Mouse (Mus musculus) embryonic stem cell, embryonic (primary cell): ENCODE measurements around the gene Catip.

ENCODE experiments used
- CTCF ChIA-PET, 4 experiments: fragments of 300-600 bp in 2 of 4; fragments of 350-600 bp in 2 of 4; sonication (Branson Sonifier 250); formaldehyde crosslinking; loops; one replicate each; lab custom pipeline; 2022; ENCODE audit warnings: inconsistent platforms in 2 of 4; lab: Charles Lee
- POLR2A ChIA-PET, 4 experiments: fragments of 300-600 bp in 2 of 4; fragments of 350-600 bp in 2 of 4; sonication (Branson Sonifier 250); formaldehyde crosslinking; loops; one replicate each; lab custom pipeline; 2022; ENCODE audit warnings: antibody characterized with exemption in 4 of 4, inconsistent platforms in 1 of 4; lab: Charles Lee

Gene Catip

DNA sequence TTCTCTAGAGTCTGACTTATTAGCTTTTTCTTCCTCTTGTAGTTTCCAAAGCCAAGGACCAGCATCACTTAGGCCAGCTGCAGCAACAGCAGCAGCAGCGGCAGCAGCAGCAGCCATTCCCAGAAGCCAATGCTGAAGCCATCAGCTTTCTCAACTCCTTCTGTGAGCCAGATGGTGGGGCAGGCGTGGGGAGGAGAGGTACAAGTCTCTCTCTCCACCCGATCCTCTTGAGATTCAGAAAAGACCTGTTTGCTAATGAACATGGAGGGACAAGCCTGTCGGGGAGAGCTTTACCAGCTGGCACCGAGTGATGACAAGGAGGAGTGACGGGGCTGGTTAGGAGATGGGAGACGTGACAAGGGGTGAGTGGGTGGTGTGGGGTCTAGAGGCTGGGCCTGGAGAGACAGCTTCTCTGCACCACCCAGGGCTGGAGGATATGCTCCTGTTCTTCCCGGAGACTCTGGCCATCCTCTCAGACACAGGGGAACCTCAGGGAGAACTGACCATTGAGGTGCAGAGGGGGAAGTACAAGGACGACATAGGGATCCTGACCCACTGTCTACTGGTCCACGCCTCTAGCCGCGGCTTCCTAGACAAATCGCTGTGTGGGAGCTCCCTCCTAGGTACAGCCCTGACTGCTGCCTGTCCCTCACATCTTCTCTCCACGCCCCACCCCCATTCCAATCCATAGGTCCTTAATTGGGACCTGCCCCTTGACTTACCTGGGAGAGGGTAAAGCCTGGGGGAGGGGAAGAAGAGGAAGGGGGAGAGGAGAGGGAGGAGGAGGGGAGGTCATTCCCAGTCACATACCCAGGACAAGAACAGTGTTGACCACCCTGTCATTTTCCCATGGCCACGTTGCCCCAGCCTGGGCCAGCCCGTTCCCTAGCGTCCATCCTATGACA, 669 bp downstream of the Catip start:
- CTCF ChIA-PET: interaction anchor here (0.5 to 2.4 kb wide), 65 partner anchors 7 to 955 kb away, joined by 3 to 19 read pairs (median 4); partner anchors contain the start of genes Aamp (in 3 of the 4), Pnkd (in 3 of the 4), Ctdsp1 (in 1 of the 4) and Dnpep (in 1 of the 4)

DNA sequence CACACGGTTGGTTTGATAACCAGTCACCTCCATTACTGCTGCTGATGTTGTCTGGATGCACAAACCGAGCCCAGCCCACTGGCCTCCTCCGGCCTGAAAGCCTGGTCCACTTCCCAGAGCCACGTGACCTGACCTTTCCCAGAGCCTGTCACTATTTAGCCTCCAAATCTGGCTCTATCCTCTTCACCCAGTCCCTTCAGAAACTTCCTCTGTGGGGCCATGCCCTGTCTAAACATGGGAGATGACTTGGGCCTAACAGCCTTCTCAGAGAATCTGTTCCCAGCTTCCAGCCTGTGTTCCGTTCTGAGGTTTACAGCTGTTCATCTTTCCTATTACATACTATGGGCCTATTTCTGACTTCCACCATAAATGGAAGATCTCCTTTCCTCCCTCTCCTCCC, 1.5 kb downstream of the Catip start:
- CTCF ChIA-PET: interaction anchor here in 1 of 4 experiments (2.2 kb wide), 1 partner anchor 37 kb away, joined by 9 read pairs; no protein-coding TSS in a partner anchor

More for the DNA sequence above, 669 bp downstream of the Catip start:
- POLR2A ChIA-PET: interaction anchor here (0.6 to 3.5 kb wide), 26 partner anchors 8 to 156 kb away, joined by 3 to 15 read pairs (median 4); partner anchors contain the start of genes Aamp (in 2 of the 4), Pnkd (in 2 of the 4) and Slc11a1 (in 1 of the 4)

DNA sequence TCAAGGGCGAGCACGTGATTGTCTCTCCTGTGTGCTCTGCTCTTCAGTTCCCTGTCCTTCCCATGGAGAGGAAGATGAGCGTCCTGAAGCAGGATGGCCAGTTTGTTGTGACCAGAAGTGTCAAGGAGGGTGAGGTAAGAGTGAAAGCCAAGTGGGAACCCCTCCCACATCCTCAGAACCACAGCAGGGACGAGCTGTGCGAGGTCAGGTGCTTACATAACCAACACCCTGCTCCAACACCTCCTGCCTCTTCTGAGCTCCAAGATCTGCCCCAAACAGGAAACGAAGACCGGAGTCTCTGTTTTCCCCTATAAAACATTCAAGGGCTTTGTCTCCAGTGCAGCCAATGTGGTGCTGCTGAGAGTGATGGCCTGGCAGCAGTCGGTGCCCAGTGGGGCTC, 2.4 kb downstream of the Catip start:
- ChIA-PET POLR2A (interaction anchor here in 2 of 4 experiments (0.5 to 3.5 kb wide), 6 partner anchors 11 to 65 kb away, joined by 3 to 15 read pairs (median 3); no protein-coding TSS in a partner anchor), CTCF (interaction anchor here in 1 of 4 experiments (0.7 to 1.0 kb wide), 2 partner anchors 34 to 368 kb away, joined by 3 to 4 read pairs; no protein-coding TSS in a partner anchor)

More for the DNA sequence above, 1.5 kb downstream of the Catip start:
- POLR2A ChIA-PET: interaction anchor here in 2 of 4 experiments (1.3 to 3.5 kb wide), 5 partner anchors 10 to 64 kb away, joined by 3 to 15 read pairs (median 4); no protein-coding TSS in a partner anchor

GRCm38 (mm10) chr1:74367886-74368645, 6.2 kb downstream of the Catip start:
- ChIA-PET POLR2A (interaction anchor here (0.6 to 2.0 kb wide), 11 partner anchors 8 to 422 kb away, joined by 3 to 12 read pairs (median 5); partner anchors contain the start of gene Ctdsp1 (in 1 of the 4)), CTCF (interaction anchor here in 3 of 4 experiments (0.6 to 1.4 kb wide), 4 partner anchors 9 to 41 kb away, joined by 3 to 4 read pairs (median 4); no protein-coding TSS in a partner anchor)

DNA sequence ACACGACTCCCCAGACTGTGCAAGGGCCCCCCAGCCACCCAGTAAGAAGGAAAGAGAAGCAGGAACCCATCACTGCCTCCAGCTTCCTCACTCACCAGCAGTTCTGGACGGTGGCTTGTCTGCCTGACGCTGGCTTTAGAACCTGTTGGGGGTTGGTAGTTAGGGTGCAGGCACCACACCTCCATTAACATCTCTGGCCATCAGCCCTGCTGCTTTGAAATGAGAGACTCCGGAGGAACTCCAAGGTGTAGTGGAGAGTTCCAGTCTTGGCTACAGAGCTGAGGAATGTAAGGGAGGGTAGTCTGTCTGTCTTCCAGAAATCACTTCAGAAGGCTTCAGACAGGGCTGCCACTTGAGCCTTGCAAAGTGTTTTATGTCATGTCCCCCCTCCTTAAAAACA, 8.1 kb downstream of the Catip start:
- POLR2A ChIA-PET: interaction anchor here in 3 of 4 experiments (0.5 to 2.1 kb wide), 11 partner anchors 8 to 266 kb away, joined by 3 to 9 read pairs (median 4); partner anchors contain the start of gene Catip (in 1 of the 3)
- CTCF ChIA-PET: interaction anchor here in 3 of 4 experiments (0.6 to 1.5 kb wide), 6 partner anchors 8 to 62 kb away, joined by 3 to 5 read pairs (median 4); partner anchors contain the start of gene Catip (in 2 of the 3)

DNA sequence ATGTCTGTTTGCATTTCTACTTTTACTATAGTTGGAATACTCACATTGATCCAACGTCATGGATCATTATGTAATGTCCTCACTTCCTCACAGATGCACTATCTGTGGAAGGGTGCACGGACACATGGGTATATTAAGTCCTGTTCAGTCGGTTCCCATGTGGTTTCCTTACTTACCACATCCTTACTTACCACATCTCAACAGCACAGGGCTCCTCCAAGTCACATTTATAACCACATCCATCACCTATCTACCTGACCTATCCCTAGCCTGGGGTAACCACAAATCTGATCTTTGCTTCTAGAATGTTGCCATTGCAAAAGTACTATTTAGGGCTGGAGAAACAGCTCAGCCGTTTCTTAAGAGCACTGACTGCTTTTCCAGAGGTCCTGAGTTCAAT, 11.5 kb downstream of the Catip start:
- ChIA-PET CTCF (no interaction called here), POLR2A (interaction anchor here in 2 of 4 experiments (1.1 to 4.2 kb wide), 5 partner anchors 11 to 64 kb away, joined by 3 to 42 read pairs (median 4); partner anchors contain the start of gene Catip (in 1 of the 2))

GRCm38 (mm10) chr1:74374980-74375379, 13.1 kb downstream of the Catip start, which contains the start of gene Slc11a1:
Slc11a1 (plus strand) TSS chr1:74375195.
- ChIA-PET CTCF (interaction anchor here in 1 of 4 experiments (1.1 kb wide), 1 partner anchor 10 kb away, joined by 3 read pairs; no protein-coding TSS in a partner anchor), POLR2A (interaction anchor here in 2 of 4 experiments (1.1 to 4.2 kb wide), 10 partner anchors 13 to 62 kb away, joined by 3 to 42 read pairs (median 6); partner anchors contain the start of gene Catip (in 1 of the 2))

GRCm38 (mm10) chr1:74375561-74375960, 13.7 kb downstream of the Catip start:
- CTCF ChIA-PET: interaction anchor here in 2 of 4 experiments (1.1 to 2.4 kb wide), 2 partner anchors 9 to 14 kb away, joined by 3 to 7 read pairs; partner anchors contain the start of gene Catip (in 1 of the 2)
- POLR2A ChIA-PET: interaction anchor here in 3 of 4 experiments (0.7 to 4.2 kb wide), 23 partner anchors 8 to 168 kb away, joined by 3 to 42 read pairs (median 7); partner anchors contain the start of genes Aamp (in 2 of the 3), Catip (in 2 of the 3) and Pnkd (in 2 of the 3)

DNA sequence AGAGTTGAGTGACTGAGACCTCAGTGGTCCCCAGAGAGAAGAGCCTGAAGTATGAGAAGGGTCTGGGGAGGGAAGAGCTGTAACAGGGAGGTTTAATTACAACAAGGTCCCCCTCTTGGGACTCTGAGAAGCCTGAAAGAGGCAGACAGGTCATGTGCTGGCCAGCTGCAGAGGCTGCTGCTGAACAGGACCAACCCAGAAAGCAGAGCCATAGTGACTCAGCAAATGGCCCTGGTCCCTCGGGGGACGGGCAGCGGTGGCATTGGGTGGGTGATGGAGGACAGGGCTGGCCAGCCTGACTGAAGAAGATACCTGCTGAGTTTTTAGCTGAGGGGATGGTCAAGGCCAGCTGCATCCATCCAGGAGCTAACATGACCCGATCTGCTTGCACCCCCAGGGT, 14.5 kb downstream of the Catip start:
- ChIA-PET CTCF (interaction anchor here in 2 of 4 experiments (0.8 to 2.4 kb wide), 8 partner anchors 8 to 92 kb away, joined by 4 to 9 read pairs (median 6); partner anchors contain the start of genes Catip (in 2 of the 2), Aamp (in 1 of the 2) and Pnkd (in 1 of the 2)), POLR2A (interaction anchor here (0.5 to 4.2 kb wide), 41 partner anchors 8 to 1553 kb away, joined by 3 to 42 read pairs (median 4); partner anchors contain the start of genes Aamp (in 2 of the 4), Catip (in 2 of the 4) and Pnkd (in 2 of the 4))

GRCm38 (mm10) chr1:74379058-74379504, 17.2 kb downstream of the Catip start:
- CTCF ChIA-PET: interaction anchor here in 3 of 4 experiments (0.6 to 1.3 kb wide), 7 partner anchors 9 to 265 kb away, joined by 3 to 9 read pairs (median 5); partner anchors contain the start of gene Catip (in 1 of the 3)
- POLR2A ChIA-PET: interaction anchor here in 3 of 4 experiments (0.7 to 2.1 kb wide), 7 partner anchors 8 to 94 kb away, joined by 3 to 10 read pairs (median 7); partner anchors contain the start of genes Catip (in 2 of the 3), Aamp (in 1 of the 3) and Pnkd (in 1 of the 3)

DNA sequence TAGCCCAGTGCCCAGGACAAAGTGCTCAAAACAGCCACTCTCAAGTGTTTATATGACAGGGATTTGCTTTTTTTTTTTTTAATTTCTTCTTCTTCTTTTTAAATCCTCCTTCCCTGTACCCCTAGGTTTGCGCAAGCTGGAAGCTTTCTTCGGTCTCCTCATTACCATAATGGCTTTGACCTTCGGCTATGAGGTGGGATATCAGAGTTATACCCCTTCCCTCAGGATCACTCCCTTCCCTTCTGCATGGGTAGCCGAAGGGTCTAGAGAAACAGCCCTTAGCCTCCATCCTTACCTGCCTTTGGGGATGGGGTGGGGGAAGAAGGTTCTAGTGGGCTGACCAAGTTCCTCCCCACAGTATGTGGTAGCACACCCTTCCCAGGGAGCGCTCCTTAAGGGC, 18.6 kb downstream of the Catip start:
- CTCF ChIA-PET: no interaction called here
- POLR2A ChIA-PET: interaction anchor here in 2 of 4 experiments (0.6 to 2.1 kb wide), 10 partner anchors 9 to 289 kb away, joined by 3 to 10 read pairs (median 3); partner anchors contain the start of genes Aamp (in 1 of the 2) and Pnkd (in 1 of the 2)

DNA sequence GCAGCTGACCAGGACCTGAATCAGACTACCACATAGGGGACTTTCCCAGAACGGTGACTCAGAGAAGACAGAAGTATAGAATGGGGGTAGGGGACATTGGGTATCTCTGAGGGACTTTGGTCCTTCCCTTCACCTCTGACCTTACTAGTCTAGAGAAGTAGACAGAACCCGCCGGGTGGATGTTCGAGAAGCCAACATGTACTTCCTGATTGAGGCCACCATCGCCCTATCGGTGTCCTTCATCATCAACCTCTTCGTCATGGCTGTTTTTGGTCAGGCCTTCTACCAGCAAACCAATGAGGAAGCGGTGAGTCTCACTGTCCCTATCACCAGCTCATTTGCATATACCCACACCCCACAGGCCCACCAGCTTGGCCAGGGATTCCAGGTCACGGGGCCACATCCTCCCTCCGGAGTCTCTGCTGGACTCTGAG, 19.7 kb downstream of the Catip start:
- ChIA-PET CTCF (interaction anchor here in 2 of 4 experiments (0.9 to 1.5 kb wide), 2 partner anchors 16 kb away, joined by 4 to 5 read pairs; no protein-coding TSS in a partner anchor), POLR2A (interaction anchor here in 2 of 4 experiments (0.5 to 1.4 kb wide), 4 partner anchors 16 to 591 kb away, joined by 3 read pairs; no protein-coding TSS in a partner anchor)

- POLR2A ChIA-PET: interaction anchor here in 2 of 4 experiments (0.6 to 5.3 kb wide), 3 partner anchors 9 to 13 kb away, joined by 3 to 42 read pairs (median 5); no protein-coding TSS in a partner anchor
- CTCF ChIA-PET: interaction anchor here in 1 of 4 experiments (0.7 kb wide), 1 partner anchor 14 kb away, joined by 3 read pairs; no protein-coding TSS in a partner anchor
Measured at GRCm38 (mm10) chr1:74383385-74383784, 21.5 kb downstream of the Catip start.

- ChIA-PET POLR2A (interaction anchor here in 3 of 4 experiments (0.5 to 5.3 kb wide), 10 partner anchors 8 to 106 kb away, joined by 3 to 42 read pairs (median 4); partner anchors contain the start of genes Catip (in 1 of the 3) and Gpbar1 (in 1 of the 3)), CTCF (interaction anchor here in 1 of 4 experiments (1.1 kb wide), 1 partner anchor 9 kb away, joined by 3 read pairs; the partner anchor contains the start of gene Slc11a1)
Measured at GRCm38 (mm10) chr1:74384525-74384924, 22.6 kb downstream of the Catip start.

GRCm38 (mm10) chr1:74385064-74385463, 23.2 kb downstream of the Catip start:
- POLR2A ChIA-PET: interaction anchor here in 3 of 4 experiments (0.5 to 5.3 kb wide), 10 partner anchors 8 to 107 kb away, joined by 3 to 42 read pairs (median 4); partner anchors contain the start of genes Catip (in 1 of the 3) and Gpbar1 (in 1 of the 3)
- CTCF ChIA-PET: interaction anchor here in 2 of 4 experiments (0.7 to 1.1 kb wide), 2 partner anchors 10 to 145 kb away, joined by 3 read pairs; partner anchors contain the start of gene Slc11a1 (in 1 of the 2)
